Mouse (Mus musculus): ENCODE measurements around the gene Klra1. TPM values are rescaled to one million over a fixed set of nuclear protein-coding genes. Genes with fewer than 3 reads are reported as not detected.
"Not testable (repeated sequence)": the region's sequence is repeated elsewhere in the genome, so short reads cannot be mapped to it uniquely, and the experiment has no call there.

The Klra1 gene
- polyA plus RNA-seq, 2 experiments: not detected

DNA sequence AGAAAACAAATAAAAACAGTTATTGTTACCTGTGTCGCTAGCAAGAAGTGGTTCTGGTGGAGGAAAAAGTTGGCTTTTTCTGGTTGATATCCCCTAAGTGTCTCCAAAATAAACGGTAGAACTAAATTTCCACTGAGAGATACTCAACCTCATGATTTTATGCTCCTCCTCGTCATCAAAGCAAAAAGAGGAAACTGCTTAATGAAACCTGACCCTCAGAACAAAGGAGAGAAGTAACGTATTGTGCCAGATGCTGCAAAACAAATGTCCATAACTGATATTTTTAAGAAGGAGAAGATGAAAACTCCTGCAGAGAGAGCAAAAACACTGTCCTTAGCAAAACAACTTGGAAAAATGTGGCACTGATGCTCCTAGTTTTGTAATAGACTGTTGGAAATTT is 4.3 kb downstream of the Klra1 start:
- no peak for DNase-seq (ENCODE audit: low read depth in 3 of 3, low spot score in 3 of 3)
- 50% methylated on average over 4 of the region's 4 CpGs for WGBS (ENCODE audit: insufficient replicate concordance)
- TF ChIP-seq CTCF (IDR thresholded peaks at IDR 0.05; ENCODE audit: low read depth): no peak
- no peak for TF ChIP-seq EP300 (IDR thresholded peaks at IDR 0.05; ENCODE audit: low read depth)
- no peaks in the 10 kb centered on the region for H3K4me1 ChIP-seq (replicated peaks; ENCODE audit: control insufficient read depth in 2 of 2, insufficient read depth in 2 of 2, low read length in 1 of 2)
- no peak overlapping the region for H3K27ac ChIP-seq
- ATAC-seq (ENCODE audit: insufficient read depth): no peak
- no peaks in the 10 kb centered on the region for H3K36me3 ChIP-seq (replicated peaks; ENCODE audit: control insufficient read depth, insufficient read depth, low read depth)
- no peak overlapping the region for H3K4me3 ChIP-seq (ENCODE audit: insufficient read depth in 1 of 2, low read depth in 2 of 2, low read length in 2 of 2)
- H3K9ac ChIP-seq (replicated peaks): no peak overlapping the region
- H3K27me3 ChIP-seq (ENCODE audit: control insufficient read depth, insufficient read depth, low read length): no peaks in the 10 kb centered on the region
- H3K9me3 ChIP-seq (ENCODE audit: control insufficient read depth, low read length): no peaks in the 10 kb centered on the region
- H3K4me2 ChIP-seq (ENCODE audit: low read depth): no peak overlapping the region

DNA sequence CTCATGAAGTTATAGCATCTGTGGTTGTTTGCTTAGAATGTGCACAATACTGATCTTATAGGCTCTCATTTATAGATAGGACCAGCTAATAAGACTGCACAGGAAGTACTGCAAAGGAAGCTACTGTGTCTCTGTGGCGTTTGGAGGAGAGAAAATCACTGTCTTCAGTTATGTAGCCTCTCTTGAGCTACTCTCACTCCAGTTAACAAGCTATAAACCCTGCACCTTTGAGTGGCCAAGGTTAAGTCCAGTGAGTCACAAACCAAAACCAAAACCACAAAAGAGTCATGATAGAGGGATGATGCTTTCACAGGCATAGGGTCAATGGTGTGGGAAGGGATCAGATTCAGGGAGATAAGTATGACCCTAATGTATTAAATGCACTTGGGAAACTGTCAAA is 41.3 kb downstream of the Klra1 start:
- H3K36me3 ChIP-seq (replicated peaks; ENCODE audit: control insufficient read depth, insufficient read depth, low read depth); H3K4me1 ChIP-seq (replicated peaks; ENCODE audit: control insufficient read depth in 2 of 2, insufficient read depth in 2 of 2, low read length in 1 of 2); H3K27ac ChIP-seq; H3K4me3 ChIP-seq (ENCODE audit: insufficient read depth in 1 of 2, low read depth in 2 of 2, low read length in 2 of 2); H3K4me2 ChIP-seq (ENCODE audit: low read depth); H3K9ac ChIP-seq (replicated peaks); H3K27me3 ChIP-seq (ENCODE audit: control insufficient read depth, insufficient read depth, low read length); DNase-seq (ENCODE audit: low read depth in 3 of 3, low spot score in 3 of 3); H3K9me3 ChIP-seq (ENCODE audit: control insufficient read depth, low read length); ATAC-seq (ENCODE audit: insufficient read depth): not testable (repeated sequence)
- WGBS (ENCODE audit: insufficient replicate concordance): 8% methylated on average over 1 of the region's 1 CpGs

DNA sequence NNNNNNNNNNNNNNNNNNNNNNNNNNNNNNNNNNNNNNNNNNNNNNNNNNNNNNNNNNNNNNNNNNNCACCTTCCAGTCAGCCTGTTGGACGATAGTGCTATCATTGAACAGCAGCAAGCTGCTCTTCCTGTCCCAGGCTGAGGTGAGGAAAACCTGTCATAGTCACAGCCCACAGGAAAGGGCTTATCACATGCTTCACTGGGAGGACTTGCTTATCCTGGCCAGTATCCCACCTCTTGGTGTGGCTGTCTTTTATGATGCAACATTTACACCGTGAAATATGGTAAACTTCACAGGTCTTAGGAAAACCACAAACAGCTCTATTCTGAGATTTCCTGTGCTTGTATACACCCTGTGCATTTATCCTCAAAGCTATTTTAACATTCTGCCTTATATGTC is 44.7 kb downstream of the Klra1 start:
- not testable (repeated sequence) for H3K27me3 ChIP-seq (ENCODE audit: control insufficient read depth, insufficient read depth, low read length); ATAC-seq (ENCODE audit: insufficient read depth); H3K27ac ChIP-seq; H3K4me2 ChIP-seq (ENCODE audit: low read depth); H3K4me3 ChIP-seq (ENCODE audit: insufficient read depth in 1 of 2, low read depth in 2 of 2, low read length in 2 of 2); H3K9ac ChIP-seq (replicated peaks); H3K9me3 ChIP-seq (ENCODE audit: control insufficient read depth, low read length); H3K36me3 ChIP-seq (replicated peaks; ENCODE audit: control insufficient read depth, insufficient read depth, low read depth); H3K4me1 ChIP-seq (replicated peaks; ENCODE audit: control insufficient read depth in 2 of 2, insufficient read depth in 2 of 2, low read length in 1 of 2); DNase-seq (ENCODE audit: low read depth in 3 of 3, low spot score in 3 of 3)
- WGBS (ENCODE audit: insufficient replicate concordance): 36% methylated on average over 2 of the region's 2 CpGs

DNA sequence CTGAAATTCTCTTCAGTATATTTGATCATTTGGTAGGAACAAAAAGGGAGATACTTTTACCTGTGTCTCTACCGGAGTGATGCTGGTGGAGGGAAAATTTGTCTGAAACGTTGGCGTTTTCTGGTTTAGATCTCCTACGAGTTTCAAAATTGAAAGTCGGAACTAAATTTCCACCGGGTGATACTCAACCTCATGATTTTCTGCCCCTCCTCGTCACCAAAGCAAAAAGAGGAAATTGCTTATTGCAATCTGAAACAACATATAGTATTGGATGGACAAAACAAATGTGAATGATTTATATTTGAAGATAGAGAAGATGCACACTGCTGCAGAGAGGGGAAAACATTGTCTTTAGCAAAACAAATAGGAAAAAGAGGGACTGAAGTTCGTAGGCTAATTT is 49.3 kb downstream of the Klra1 start, which contains the start of gene Klra3:
Klra3 (minus strand) TSS at position 164 of the 400 bp plus-strand sequence.
- no peak for DNase-seq (ENCODE audit: low read depth in 3 of 3, low spot score in 3 of 3)
- Histone ChIP-seq H3K9me3 (ENCODE audit: control insufficient read depth, low read length) (no peaks in the 10 kb centered on the region), H3K27ac (no peak within 1 kb of the TSS), H3K4me1 (replicated peaks; ENCODE audit: control insufficient read depth in 2 of 2, insufficient read depth in 2 of 2, low read length in 1 of 2) (no peaks in the 10 kb centered on the region), H3K4me3 (ENCODE audit: insufficient read depth in 1 of 2, low read depth in 2 of 2, low read length in 2 of 2) (no peak within 1 kb of the TSS), H3K9ac (replicated peaks) (no peak within 1 kb of the TSS), H3K4me2 (ENCODE audit: low read depth) (no peak within 1 kb of the TSS), H3K36me3 (replicated peaks; ENCODE audit: control insufficient read depth, insufficient read depth, low read depth) (no peaks in the 10 kb centered on the region), H3K27me3 (ENCODE audit: control insufficient read depth, insufficient read depth, low read length) (no peaks in the 10 kb centered on the region)
- TF ChIP-seq CTCF (IDR thresholded peaks at IDR 0.05; ENCODE audit: low read depth) (no peak), EP300 (IDR thresholded peaks at IDR 0.05; ENCODE audit: low read depth) (no peak)
- ATAC-seq (ENCODE audit: insufficient read depth): no peak
- 63% methylated on average over 8 of the region's 8 CpGs for WGBS (ENCODE audit: insufficient replicate concordance)

Other genes starting within 250 kb of the Klra1 start
- gene Klra9, start 193.8 kb downstream of the Klra1 start, polyA plus RNA-seq (2012; rRNA removed): not detected in 2 replicates
- gene Klra9, start 193.8 kb downstream of the Klra1 start, polyA plus RNA-seq (2014; fragmentation: Nextera tagmentation; extraction: Ambion mirVana): not detected in 2 replicates
- not detected in 2 replicates for gene Klra7, start 153.6 kb downstream of the Klra1 start, polyA plus RNA-seq (2012; rRNA removed)
- not detected in 2 replicates for gene Klra7, start 153.6 kb downstream of the Klra1 start, polyA plus RNA-seq (2014; fragmentation: Nextera tagmentation; extraction: Ambion mirVana)
- gene Klra10, start 104.9 kb downstream of the Klra1 start, polyA plus RNA-seq (2012; rRNA removed): not detected in 2 replicates
- gene Klra10, start 104.9 kb downstream of the Klra1 start, polyA plus RNA-seq (2014; fragmentation: Nextera tagmentation; extraction: Ambion mirVana): not detected in 2 replicates
- gene Klra3, start 49.3 kb downstream of the Klra1 start, polyA plus RNA-seq (2012; rRNA removed): not detected in 2 replicates
- gene Klra3, start 49.3 kb downstream of the Klra1 start, polyA plus RNA-seq (2014; fragmentation: Nextera tagmentation; extraction: Ambion mirVana): not detected in 2 replicates

Measured in liver, embryonic 14.5 days (tissue).